Mouse (Mus musculus) left cerebral cortex, adult 8-10 months (tissue): Measurements from ENCODE around the gene Dis3l2. TPM values are rescaled to one million over a fixed set of nuclear protein-coding genes. Genes with fewer than 3 reads are reported as not detected.

Experiments used
- DNase-seq, 2 experiments: peaks; one replicate each; pipeline ENCODE4 v3.0.0; 2022; ENCODE audit warnings: low spot score in 2 of 2
- total RNA-seq, 4 experiments: library from RNA; stranded (reverse); gene quantifications; 2 replicates each; pipeline ENCODE4 v1.2.4; 2022

Dis3l2 gene
- total RNA-seq, 4 experiments from 2014 or later: 29.1 to 32.8 (median 31.0) TPM

DNA sequence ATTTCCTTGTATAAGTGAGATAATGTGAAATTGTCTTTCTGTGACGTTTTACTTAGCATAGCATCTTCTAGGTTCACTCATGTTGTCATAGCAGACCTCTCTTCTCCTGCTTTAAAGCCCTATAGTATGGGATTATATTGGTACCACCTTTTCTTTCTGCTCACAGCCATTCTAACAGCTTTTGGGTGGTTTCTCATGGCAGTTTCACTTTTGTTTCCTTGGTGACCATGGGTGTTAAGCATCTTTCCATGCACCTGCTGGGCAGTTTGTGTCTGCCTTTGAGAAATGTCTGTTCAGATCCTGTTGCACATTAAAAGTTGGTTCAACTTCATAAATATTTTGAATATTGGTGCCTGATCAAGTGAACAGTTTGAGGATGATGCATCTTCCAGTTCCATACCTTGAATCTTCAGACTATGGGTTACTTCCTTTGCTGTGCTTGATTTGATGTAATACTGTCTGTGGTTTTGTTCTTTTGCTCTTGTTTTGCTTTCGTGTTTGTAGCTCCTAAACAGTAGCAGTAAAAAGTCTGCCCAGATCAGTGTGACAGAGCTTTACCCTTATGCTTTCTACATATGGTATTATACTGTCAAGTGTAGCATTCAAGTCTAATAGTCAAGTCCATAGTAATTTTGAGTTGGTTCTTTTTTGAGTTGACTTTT is 29.7 kb downstream of the Dis3l2 start:
- DNase-seq: no peak

DNA sequence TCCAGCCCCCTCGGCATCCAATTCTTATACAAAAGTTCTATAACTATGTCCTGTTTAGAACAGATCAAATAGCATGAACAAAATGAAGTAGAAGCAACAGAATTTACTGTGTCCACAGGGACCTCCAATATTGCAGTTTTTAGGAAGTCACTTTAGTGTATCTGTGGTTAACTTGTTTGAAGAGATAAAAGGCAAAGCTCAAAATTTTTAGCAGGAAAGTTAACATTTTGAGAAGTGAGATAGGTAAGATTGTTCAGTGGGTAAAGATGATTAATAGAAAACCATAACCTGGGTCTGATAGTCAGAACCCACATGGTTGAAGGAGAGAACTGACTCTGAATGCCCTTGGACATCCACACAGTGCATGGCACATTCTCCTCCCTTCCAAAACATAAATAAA is 32.8 kb downstream of the Dis3l2 start:
- no peak for DNase-seq

DNA sequence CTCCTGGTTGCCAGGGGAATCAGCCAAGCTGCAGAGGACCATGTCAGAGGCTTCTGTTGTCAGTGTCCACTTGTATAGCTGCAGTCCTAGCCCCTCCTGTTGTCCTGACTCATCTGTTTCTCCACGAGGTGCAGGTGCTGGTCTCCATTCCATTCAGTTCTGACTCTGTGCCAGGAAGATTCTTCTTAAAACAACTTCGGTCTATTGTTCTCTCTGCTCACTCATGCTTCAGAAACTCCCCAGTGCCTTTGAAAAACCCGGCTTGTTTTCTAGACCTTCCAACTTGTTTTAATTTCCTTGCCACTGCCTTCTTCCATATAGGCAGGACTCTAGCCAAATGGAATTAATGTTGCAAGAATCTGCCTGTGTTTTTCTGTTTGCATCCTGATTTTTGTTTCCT is 39.3 kb downstream of the Dis3l2 start:
- DNase-seq: no peak

DNA sequence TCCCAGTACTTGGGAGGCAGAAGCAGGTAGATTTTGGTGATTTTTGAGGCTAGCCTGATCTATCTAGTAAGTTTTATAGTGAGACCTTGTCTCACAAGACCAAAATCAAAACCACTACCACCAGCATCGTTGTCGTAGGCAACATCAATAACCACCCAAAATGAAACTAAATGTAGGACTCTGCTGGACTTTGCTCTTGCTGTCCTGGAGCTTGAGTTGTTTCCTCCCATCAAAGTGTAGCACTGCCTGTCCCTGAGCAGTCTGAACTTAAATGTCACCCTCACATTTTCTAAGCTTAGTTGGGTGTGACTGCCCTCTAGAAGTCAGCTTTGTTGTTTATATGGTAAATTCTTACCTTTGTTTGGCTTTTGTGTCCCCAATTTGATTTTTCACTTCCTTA is 43.4 kb downstream of the Dis3l2 start:
- no peak for DNase-seq

DNA sequence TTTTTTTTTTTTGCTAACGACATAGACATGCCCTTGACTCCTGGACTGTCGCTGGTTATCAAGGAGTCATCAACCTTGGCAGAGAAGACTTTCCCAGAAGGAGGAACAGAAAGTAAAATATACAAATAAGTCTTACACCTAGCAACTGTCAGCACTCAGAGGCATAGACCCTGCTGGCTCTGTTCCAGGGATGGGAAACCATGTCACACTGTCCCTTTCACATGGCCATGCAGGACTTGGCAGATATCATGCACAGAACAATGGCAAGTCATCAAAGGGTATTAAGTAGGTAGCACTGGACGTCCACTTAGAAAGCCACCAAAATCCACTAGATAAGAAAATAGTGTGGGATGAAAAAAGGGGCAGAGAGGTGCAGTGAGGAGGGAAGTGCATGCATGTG is 46.5 kb downstream of the Dis3l2 start:
- DNase-seq: no peak

DNA sequence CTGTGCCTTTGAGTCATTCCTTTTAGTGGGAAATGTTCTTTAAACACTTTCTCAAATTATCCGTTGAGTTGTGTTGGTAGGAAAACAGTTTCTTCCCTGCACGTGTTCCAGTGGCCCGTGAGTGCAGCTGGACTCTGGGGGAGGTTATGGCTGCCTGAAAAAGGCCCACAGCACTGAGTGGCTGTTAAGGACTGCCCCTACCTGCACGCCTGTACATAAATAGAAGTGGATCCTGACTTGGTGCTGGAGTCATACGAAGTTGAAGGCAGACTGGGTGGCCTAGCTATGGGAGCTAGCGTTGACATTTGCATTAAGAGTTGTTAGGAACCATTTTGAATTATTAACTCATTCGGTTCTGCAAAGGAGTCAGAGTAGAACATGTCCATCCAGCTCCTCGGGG is 49.8 kb downstream of the Dis3l2 start:
- DNase-seq: no peak

DNA sequence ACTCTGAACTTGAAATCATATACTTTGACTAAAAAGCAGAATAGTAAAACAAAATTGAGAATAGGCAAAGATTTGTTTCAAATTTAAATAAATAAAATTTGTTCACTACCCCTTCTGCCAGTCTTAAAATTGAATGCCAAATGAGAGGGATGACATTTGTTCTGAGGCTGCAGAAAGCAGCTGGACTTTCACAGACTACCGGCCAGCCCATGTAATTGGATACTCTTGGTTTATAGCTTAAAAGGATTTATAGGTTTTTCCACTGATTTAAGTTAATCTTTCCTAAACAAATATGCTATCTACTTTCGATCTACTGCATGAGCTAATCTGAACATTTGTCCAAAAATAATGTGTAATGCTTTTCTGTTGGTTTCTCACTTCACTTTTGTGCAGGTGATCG is 50.7 kb downstream of the Dis3l2 start:
- DNase-seq: no peak

DNA sequence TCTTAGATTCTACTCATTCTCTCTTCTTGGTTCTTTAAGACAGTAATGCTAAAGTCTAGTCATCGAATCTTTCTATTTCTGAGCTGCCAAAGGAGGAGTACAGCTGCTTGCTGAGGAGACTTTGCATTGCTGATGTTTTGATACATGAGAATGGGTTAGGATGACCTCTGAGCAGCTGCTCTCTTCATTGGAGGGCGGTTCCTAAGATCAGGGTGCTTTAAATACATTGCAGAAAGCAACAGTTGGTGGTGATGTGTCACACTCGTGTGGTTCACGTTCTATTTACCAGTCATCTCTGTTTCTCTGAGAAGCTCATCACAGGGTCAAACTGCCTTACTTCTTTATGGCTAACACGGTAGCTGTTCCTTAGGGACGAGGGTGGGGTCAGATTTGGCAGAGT is 54.5 kb downstream of the Dis3l2 start:
- no peak for DNase-seq

DNA sequence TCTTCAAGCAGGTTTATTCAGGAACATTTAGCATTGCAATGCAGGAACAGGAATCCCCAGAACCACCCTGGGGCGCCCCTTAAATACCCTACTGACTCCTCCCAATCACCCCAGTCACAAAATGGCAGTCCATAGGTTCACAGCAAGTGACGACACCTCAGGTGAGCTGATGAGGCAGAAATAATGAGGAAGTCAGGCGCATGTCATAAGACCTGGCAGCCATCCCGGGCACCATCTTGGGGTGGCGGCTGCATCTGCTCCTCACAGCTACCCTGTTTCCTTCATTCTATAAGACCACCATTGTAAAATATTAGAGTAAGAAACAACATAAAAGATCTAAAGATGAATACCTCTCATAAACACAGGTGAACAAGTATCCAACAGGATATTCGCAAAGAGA is 58.6 kb downstream of the Dis3l2 start:
- no peak for DNase-seq

DNA sequence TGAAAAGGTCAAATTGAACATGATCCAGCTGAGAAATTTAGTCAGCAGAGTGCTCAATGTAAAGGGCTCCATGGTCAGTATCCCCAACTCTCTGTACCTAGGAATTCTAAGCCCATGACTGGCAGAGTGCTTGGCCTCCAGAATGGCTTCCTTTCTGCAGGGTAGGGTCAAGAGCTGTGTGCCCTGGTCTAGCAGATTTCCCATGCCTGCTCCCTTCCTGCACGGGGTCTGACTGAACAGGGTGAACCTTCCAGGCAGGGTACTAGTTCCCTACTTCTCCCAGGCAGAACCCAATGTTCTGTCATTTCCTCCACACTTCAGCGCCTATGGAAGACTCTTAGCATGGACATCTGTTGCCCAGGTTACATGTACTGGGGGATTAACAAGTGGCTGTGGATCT is 97.6 kb downstream of the Dis3l2 start:
- DNase-seq: no peak

DNA sequence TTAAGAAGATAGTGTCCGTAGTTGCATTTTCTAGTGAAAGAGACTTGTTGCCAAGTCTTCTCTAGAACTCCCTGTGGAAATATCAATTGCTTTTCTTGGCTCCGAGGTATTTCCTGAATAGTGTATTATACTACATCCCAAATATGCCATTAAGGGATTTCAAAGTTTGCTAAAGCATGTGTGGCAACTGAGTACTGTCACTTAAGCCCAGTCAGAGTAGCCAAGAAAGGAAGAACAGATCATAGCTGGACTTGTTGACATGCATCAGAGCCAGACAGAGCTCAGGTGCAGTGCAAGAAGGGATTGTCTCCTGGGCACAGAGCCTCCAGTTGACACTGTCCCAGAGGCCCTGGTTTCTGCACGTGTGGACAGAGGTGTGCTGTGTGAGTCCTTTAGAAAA is 108.1 kb downstream of the Dis3l2 start:
- no peak for DNase-seq

DNA sequence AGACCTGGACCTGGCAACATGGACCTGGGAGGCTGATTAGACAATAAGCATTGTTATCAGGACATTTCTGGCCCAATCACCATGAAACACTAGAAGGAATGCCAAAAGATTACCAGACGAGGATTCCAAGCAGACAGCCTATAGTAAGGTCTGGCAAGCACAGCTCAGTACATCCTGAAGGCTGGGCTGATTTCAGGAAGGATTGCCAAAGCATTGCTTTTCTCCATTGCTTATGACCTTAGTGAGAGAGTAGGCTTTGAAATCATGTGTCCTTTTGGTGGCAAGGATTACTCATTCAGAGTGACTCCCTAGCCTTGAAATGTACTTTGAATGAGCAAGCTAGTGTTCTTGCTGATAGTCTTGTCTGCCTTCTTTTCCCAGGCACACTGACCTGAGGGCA is 118.7 kb downstream of the Dis3l2 start:
- DNase-seq: no peak

DNA sequence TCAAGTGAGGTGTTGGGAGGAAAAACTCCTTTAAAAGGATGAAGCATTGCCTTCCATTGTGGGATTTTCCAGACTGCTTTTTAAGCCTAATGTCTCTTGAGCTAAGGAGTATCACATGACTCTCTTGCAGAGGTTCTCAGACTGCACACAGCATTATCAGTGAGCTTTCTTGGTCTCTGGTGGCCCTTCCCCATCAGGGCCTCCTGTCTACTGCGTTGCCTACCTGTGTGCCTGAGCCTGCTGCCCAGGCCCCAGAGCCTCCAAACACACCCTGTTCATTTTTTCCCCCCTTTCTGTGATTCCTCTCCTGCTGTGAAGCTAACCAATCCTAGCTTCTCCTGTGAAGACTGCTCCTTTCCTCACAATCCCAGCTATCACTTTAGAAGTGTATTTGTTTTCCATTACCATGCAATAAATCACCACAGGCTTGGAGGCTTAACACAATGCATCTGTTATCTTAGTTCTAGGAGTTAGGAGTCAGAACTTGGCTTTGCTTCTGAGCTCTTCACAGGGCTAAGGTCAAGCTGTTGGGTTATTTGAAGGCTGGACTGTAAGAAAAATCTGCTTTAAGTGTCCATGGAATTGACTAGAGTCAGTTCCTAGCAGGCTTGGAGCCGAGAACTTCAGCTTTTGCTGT is 130.9 kb downstream of the Dis3l2 start:
- DNase-seq: peak in 1 of 2 experiments; percentile 5

DNA sequence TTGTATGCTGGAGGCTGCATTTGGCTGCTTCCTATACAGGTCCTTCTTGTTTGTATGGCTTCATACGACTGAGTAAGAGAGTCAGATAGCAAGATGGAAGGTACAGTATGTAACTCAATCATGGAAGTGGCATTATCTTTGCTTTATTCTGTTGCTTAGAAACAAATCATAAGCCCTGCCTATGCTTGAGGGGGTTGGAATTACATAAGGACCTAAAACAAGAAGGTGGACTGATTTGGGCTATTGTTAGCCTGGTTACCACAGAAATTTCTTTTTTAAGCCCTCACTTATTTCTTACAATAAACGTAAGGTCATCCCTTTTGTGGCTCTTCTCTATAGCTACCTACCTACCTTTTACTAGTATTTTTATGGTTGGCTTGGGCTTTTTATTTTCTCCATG is 131.4 kb downstream of the Dis3l2 start:
- peak in 1 of 2 experiments; percentile 26 for DNase-seq

DNA sequence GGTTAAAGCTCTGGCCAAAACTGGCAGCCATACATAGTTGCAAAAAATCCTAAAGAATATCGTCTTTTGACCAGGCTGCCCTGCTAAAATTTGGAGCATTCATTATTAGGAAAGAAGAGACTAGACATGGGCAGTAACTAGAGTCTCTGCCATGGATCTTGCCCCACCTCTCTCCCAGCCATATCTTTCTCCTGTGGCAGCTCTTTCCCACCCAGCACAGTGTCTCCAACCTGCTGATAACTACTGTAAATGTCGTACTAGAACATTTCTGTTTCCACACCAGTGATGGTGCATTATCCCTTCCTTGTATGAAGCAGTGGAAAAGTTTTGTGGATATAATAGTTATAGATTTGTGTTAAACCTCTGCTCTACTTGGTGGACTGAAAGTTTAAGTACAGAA is 147.1 kb downstream of the Dis3l2 start:
- DNase-seq: no peak

DNA sequence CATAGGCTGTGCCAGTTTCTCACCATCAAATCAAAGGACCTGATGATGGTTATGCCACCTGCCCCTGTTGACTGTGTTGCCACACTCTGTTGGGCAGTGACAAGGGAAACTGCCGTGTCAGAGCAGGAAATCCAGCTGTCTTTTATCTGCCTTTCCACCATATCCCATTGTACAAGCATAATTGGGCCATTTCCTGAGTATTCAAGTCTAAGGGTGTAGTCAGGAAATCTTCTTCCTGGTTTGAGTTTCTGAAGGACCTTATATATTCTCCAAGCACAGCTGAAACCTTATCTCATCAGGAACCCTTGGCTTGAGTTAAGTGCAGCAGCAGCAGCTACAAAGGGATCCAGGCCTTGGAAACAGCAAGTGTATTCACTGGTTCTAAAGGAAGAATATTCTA is 155.3 kb downstream of the Dis3l2 start:
- DNase-seq: no peak

DNA sequence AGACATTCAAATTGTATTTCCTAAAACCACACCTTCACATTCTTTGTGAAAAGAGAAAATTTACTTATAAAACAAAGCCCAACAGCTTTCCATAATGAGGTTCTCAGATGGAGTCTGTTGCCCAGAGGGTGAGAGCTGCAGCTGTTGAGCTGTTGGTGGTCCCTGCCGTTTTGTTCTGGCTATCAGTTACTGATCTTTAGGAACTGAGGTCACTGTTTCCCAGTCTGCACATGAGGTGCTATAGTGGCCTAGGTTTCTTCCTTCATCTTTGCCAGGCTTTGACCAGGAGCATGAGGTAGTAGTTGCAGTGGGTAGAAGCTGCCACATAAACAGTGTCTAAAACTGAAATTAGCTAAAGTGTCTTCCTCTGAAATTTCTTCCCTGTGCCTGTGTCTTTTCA is 155.8 kb downstream of the Dis3l2 start:
- DNase-seq: no peak

DNA sequence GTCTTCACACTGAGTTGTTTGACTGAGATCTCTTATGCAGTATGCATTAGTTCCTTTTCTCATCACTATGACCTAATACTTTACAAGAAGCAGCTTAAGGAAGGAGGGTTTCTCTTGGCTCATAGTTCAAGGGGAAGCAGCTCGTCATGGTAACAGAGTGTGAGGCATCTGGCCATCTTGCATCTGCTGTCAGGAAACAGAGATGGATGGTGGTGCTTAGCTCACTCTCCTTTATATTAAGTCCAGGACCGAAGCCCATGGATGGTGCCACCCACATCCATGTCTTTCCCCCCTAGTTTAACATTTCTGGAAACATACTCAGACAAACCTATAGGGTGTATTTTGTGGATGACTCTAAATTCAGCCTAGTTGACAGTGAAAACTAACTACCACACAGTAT is 170.1 kb downstream of the Dis3l2 start:
- DNase-seq: no peak

DNA sequence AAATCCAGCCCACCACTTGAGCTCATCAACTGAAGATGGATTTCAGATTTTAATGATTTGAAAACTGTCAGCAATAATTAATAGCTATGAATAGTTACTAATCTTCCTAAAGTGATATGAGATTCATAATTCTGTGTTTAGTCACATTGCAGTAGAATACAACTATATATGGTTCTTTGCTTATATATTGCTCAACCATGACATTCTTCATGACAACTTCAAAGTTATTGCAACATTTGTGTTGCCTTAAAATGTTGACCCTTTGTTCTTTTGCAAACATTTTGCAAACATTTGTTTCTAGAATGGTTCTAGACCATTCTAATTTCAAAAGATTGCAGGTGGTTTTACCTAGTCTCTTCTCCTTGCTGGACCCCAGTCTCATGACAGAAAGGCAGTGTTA is 175.1 kb downstream of the Dis3l2 start:
- no peak for DNase-seq

DNA sequence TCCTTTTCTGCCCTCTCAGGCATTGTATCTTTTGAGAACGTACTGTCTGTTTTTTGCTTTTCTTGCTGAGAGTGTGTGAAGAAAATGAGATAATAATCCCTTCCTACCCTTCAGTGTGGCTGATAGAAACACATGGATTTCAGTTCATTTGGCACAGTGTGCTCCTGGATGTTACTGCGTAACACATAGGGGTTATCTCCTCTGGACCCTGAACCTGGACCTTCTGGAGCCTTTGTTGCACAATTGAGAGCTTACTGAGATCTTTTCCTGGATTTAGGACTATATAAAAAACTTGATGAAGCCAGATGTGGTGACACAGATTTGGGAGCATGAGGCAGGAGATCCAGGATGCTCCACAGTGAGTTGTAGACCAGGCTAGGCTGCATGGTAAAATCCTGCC is 175.9 kb downstream of the Dis3l2 start:
- DNase-seq: no peak

DNA sequence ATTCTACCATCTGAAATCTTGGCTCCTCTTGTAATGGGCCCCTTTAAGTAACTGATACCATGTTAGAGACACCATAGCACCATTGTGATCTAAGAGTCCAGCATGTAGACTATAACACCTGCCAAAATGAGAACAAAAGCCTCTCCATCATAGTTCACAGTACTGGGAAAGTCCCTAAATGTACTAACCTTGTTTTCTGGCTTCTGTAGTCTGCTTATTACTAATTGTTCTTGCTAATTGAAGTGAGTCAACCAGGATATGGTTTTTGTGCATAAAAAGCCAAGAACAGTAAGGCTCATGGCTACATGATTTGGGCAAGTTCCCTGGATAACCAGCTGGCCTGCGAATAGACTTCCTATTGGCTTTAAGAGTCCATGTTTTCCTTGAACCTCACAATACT is 183.5 kb downstream of the Dis3l2 start:
- no peak for DNase-seq

DNA sequence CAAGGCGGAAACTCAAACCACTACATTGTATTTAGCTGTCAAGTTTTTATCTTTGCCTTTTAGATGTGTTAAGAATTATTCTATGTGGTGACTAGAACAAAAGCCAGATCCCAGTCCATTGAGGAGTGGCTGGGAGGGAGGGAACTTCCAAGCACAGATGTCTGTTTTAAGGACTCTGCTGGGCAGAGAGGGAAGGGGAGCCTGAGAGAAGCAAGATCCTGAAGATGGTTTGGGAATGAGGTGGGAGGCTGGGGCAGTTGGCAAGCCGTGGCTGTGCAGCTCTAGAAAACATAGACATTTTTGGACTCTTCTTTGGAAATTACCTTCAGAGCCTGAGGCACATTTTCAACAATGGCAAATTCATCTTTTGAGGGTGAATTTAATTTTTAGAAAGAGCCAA is 208.9 kb downstream of the Dis3l2 start:
- DNase-seq: no peak

DNA sequence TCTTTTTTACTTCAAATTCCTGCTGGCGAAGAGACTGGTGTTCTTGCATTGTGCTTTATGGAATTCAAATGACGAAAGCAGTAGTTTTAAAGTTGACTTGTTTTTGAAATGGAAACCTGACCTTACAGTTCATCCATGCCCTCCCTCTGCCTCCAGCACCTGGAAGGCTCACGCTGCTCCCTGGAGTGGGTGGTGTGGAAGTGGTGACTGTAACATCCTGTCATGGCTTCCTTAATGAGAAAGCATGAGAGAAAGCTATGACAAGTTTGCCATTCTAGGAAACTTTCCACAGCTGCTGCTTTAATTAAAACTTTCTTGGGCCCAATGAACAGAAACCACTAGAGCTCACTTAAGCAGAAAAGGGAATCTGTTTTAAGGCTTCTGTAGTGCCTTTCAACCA is 210.3 kb downstream of the Dis3l2 start:
- DNase-seq: no peak

DNA sequence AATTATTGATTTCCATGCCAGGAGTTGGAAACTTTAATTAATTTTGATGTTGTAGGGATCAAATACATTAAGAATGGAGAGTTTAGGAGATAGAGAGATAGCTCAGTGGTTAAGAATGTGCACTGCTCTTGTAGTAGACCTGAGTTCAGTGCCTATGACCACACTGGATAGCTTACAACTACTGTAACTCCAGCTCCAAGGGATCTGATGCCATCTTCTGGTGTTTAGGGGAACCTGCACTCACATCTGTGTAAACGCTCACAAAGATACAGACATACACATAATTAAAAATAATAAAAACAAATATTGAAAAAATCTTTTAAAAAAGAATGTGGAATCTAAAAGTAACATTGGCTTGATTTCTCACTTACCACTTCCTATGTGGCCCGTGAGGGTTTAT is 211.1 kb downstream of the Dis3l2 start:
- DNase-seq: no peak
